ENCODE assay signal across 8 mouse cellular contexts in the genomic region with DNA sequence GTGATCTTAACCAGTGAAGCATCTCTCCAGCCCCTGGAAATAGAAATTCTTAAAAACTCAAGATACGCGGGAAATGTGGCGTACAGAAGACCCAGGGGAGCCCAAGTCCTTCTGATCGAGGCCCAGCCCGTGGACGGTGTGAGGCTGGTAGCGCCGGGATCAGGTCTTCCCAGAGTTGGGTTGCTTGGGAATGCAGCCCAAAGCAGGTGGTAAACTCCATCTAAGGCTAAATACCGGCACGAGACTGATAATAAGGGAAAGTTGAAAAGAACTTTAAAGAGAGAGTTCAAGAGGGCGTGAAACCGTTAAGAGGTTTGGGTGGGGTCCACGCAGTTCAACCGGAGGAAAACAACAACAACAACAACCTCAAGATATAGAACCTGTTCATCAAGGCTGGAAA. TPM values are rescaled to one million over a fixed set of nuclear protein-coding genes. Genes with fewer than 3 reads are reported as not detected.
DNase-seq lines count a peak whose midpoint lies in the region; ATAC-seq and TF ChIP-seq lines count a peak whose summit lies in the region.

No protein-coding gene starts in this region.

- no peak overlapping the region for H3K4me3 ChIP-seq in heart, embryonic 12.5 days
- no peak overlapping the region for H3K4me3 ChIP-seq in limb, embryonic 14.5 days (replicated peaks; ENCODE audit: low read length)
- no peak overlapping the region for H3K4me3 ChIP-seq in stomach, postnatal 0 days (ENCODE audit: low read depth, low read length)

- WGBS in heart, embryonic 12.5 days = 85% methylated on average over 14 of the region's 14 CpGs
- 91% methylated on average over 14 of the region's 14 CpGs for WGBS in limb, embryonic 14.5 days
- WGBS in stomach, postnatal 0 days = 90% methylated on average over 14 of the region's 14 CpGs

- H3K9me3 ChIP-seq in heart, embryonic 12.5 days (replicated peaks) = no peaks in the 10 kb centered on the region
- H3K9me3 ChIP-seq in limb, embryonic 14.5 days (ENCODE audit: control insufficient read depth, low read length) = no peaks in the 10 kb centered on the region
- H3K9me3 ChIP-seq in stomach, postnatal 0 days (ENCODE audit: control insufficient read depth, low read length) = no peaks in the 10 kb centered on the region

- H3K27me3 ChIP-seq in heart, embryonic 12.5 days (replicated peaks) = no peaks in the 10 kb centered on the region
- no peaks in the 10 kb centered on the region for H3K27me3 ChIP-seq in limb, embryonic 14.5 days (ENCODE audit: control insufficient read depth, insufficient read depth, low read length)
- H3K27me3 ChIP-seq in stomach, postnatal 0 days (ENCODE audit: control insufficient read depth, insufficient read depth, low read length) = no peaks in the 10 kb centered on the region

- no peak for DNase-seq in heart, adult 9 months (ENCODE audit: low spot score in 2 of 2)
- peak; percentile 20 to 83 for DNase-seq in spleen, postnatal 4 days (ENCODE audit: low spot score in 2 of 2)
- no peak for DNase-seq in spleen, postnatal 36 days (ENCODE audit: low spot score in 2 of 2)
- DNase-seq in embryo, embryonic 10 days (ENCODE audit: low spot score) = peak; percentile 64
- DNase-seq in limb, embryonic 14.5 days (ENCODE audit: low spot score) = peak; percentile 60
- DNase-seq in stomach, postnatal 0 days (ENCODE audit: low spot score) = peak; percentile 26
- DNase-seq in cerebellum, adult 9-10 months = no peak

- TF ChIP-seq CTCF in stomach, postnatal 0 days (IDR thresholded peaks at IDR 0.05; ENCODE audit: low read depth) = no peak

- 0 out of 2 replicates have a peak, but pooled peaks cover 2% of the 10 kb centered on the region for H3K4me1 ChIP-seq in heart, embryonic 12.5 days (replicated peaks)
- no peaks in the 10 kb centered on the region for H3K4me1 ChIP-seq in limb, embryonic 14.5 days (ENCODE audit: control insufficient read depth, insufficient read depth, low read length)
- no peaks in the 10 kb centered on the region for H3K4me1 ChIP-seq in stomach, postnatal 0 days (replicated peaks; ENCODE audit: control insufficient read depth, insufficient read depth)

- peak; percentile 92 for ATAC-seq in heart, embryonic 12.5 days (ENCODE audit: insufficient number of reproducible peaks, low FRiP score)
- 0 out of 2 replicates have a peak, but pooled peaks have one; percentile 53 for ATAC-seq in limb, embryonic 14.5 days (ENCODE audit: low FRiP score, low read depth)
- ATAC-seq in stomach, postnatal 0 days (ENCODE audit: low FRiP score, low TSS enrichment) = peak; percentile 86

- H3K4me2 ChIP-seq in heart, embryonic 12.5 days = no peak overlapping the region
- H3K4me2 ChIP-seq in limb, embryonic 14.5 days (replicated peaks; ENCODE audit: low read depth, low read length, severe bottlenecking) = no peak overlapping the region
- H3K4me2 ChIP-seq in stomach, postnatal 0 days (replicated peaks; ENCODE audit: low read depth) = no peak overlapping the region

- no peak for TF ChIP-seq EP300 in stomach, postnatal 0 days (optimal IDR thresholded peaks at IDR 0.05)

- H3K9ac ChIP-seq in heart, embryonic 12.5 days = no peak overlapping the region
- no peak overlapping the region for H3K9ac ChIP-seq in limb, embryonic 14.5 days (ENCODE audit: low read depth, low read length, severe bottlenecking)
- no peak overlapping the region for H3K9ac ChIP-seq in stomach, postnatal 0 days (ENCODE audit: low read length)

- no peak for TF ChIP-seq POLR2A in limb, embryonic 14.5 days (IDR thresholded peaks at IDR 0.05; ENCODE audit: borderline replicate concordance, extremely low read depth, insufficient read depth, insufficient read length)

- no peak overlapping the region for H3K27ac ChIP-seq in heart, embryonic 12.5 days (ENCODE audit: poor library complexity, severe bottlenecking)
- H3K27ac ChIP-seq in limb, embryonic 14.5 days (replicated peaks; ENCODE audit: low read depth, low read length) = no peak overlapping the region
- H3K27ac ChIP-seq in stomach, postnatal 0 days (replicated peaks) = no peak overlapping the region

- no peaks in the 10 kb centered on the region for H3K36me3 ChIP-seq in heart, embryonic 12.5 days
- no peaks in the 10 kb centered on the region for H3K36me3 ChIP-seq in limb, embryonic 14.5 days (ENCODE audit: control insufficient read depth, insufficient read depth, low read length)
- H3K36me3 ChIP-seq in stomach, postnatal 0 days (ENCODE audit: control insufficient read depth, insufficient read depth, low read length) = no peaks in the 10 kb centered on the region

RNA-seq across cellular contexts. Expression of a gene that starts 25.3 kb away (rescaled TPM):
- not detected in 2 replicates for polyA plus RNA-seq in heart, embryonic 12.5 days (2016; fragmentation: Nextera tagmentation; extraction: Ambion mirVana)
- not detected in 2 replicates for polyA plus RNA-seq in limb, embryonic 14.5 days (2012; rRNA removed)
- not detected in 2 replicates for polyA plus RNA-seq in limb, embryonic 14.5 days (2014; fragmentation: Nextera tagmentation; extraction: Ambion mirVana)
- 0.02 and 0.04 TPM in 2 replicates for polyA plus RNA-seq in stomach, postnatal 0 days (2015; fragmentation: Nextera tagmentation; extraction: Ambion mirVana)

RNA-seq across cellular contexts. Expression of a gene that starts 46.0 kb away (rescaled TPM):
- 3.2 and 3.4 TPM in 2 replicates for polyA plus RNA-seq in heart, embryonic 12.5 days (2016; fragmentation: Nextera tagmentation; extraction: Ambion mirVana)
- polyA plus RNA-seq in limb, embryonic 14.5 days (2012; rRNA removed) = 1.8 and 2.5 TPM in 2 replicates
- 2.1 and 2.3 TPM in 2 replicates for polyA plus RNA-seq in limb, embryonic 14.5 days (2014; fragmentation: Nextera tagmentation; extraction: Ambion mirVana)
- 1.3 and 1.5 TPM in 2 replicates for polyA plus RNA-seq in stomach, postnatal 0 days (2015; fragmentation: Nextera tagmentation; extraction: Ambion mirVana)

RNA-seq across cellular contexts. Expression of a gene that starts 46.6 kb away (rescaled TPM):
- polyA plus RNA-seq in heart, embryonic 12.5 days (2016; fragmentation: Nextera tagmentation; extraction: Ambion mirVana) = 18.6 and 24.3 TPM in 2 replicates
- polyA plus RNA-seq in limb, embryonic 14.5 days (2012; rRNA removed) = 38.9 and 43.1 TPM in 2 replicates
- 20.5 and 23.6 TPM in 2 replicates for polyA plus RNA-seq in limb, embryonic 14.5 days (2014; fragmentation: Nextera tagmentation; extraction: Ambion mirVana)
- 7.7 and 9.1 TPM in 2 replicates for polyA plus RNA-seq in stomach, postnatal 0 days (2015; fragmentation: Nextera tagmentation; extraction: Ambion mirVana)

Comparison
In these comparisons a context has a peak if more than half of its experiments do, and no peak if none do; other contexts are left out.
1. DNase-seq: peak in spleen, postnatal 4 days (2 of 2), embryo, embryonic 10 days (single experiment), limb, embryonic 14.5 days (single experiment) and stomach, postnatal 0 days (single experiment); none in heart, adult 9 months (0 of 2), spleen, postnatal 36 days (0 of 2) and cerebellum, adult 9-10 months (single experiment).
2. Peak in every context shown above with its lines, with median percentiles within 50 percentile points of each other: ATAC-seq.